20 mouse cellular contexts compared by ENCODE assay signal in the genomic region with DNA sequence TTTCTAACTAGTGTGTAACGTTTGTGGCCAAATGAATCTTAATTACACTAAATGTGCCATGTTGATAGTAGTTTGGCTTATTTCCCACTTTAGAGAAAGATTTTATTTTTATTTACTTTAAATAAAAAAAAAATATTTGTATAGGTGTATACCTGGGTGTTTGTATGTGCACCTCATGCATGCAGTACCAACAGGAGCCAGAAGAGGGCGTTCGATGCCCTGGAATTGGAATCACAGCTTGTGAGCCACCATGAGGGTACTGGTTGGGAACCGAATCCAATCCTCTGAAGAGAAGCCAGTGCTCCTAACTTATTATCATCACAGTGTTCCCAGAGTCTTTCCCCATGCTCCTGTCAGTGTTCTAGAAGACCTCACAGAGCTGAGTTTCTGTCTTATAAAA. TPM values are rescaled to one million over a fixed set of nuclear protein-coding genes. Genes with fewer than 3 reads are reported as not detected.
DNase-seq lines count a peak whose midpoint lies in the region; ATAC-seq and TF ChIP-seq lines count a peak whose summit lies in the region.
"Had no signal": no experiment of that assay in that cellular context is flagged by ENCODE, and none has a peak within 500 bp of the region (broad histone marks: within the 10 kb centered on the region; RNA-seq: fewer than 3 reads in every experiment).

No protein-coding gene starts in this region.

- H3K36me3 ChIP-seq in kidney, adult 2 months (ENCODE audit: control insufficient read depth, insufficient read depth, low read length), result no peaks in the 10 kb centered on the region
- H3K36me3 ChIP-seq in kidney, embryonic 16.5 days (ENCODE audit: insufficient read depth, low read length), result no peaks in the 10 kb centered on the region
- peaks cover 30% of the 10 kb centered on the region; the same call in 1 of the 2 replicates for H3K36me3 ChIP-seq in midbrain, postnatal 0 days (ENCODE audit: insufficient read depth, low read length)
- H3K36me3 ChIP-seq in midbrain, embryonic 16.5 days (ENCODE audit: control insufficient read depth, insufficient read depth, low read length), result peaks cover 25% of the 10 kb centered on the region
- H3K36me3 ChIP-seq: heart, embryonic 12.5 days had no signal

- DNase-seq in CD4-positive, CD25-positive, alpha-beta regulatory T cell, adult 2 months (ENCODE audit: low read depth, low spot score), result peak; percentile 1
- DNase-seq in kidney, adult 2 months, result no peak
- no peak for DNase-seq in midbrain, postnatal 0 days (ENCODE audit: low spot score)
- peak; percentile 30 for DNase-seq in testis, postnatal 14 days (ENCODE audit: low spot score)
- no peak for DNase-seq in thymus, postnatal 4 days
- DNase-seq: adrenal gland, postnatal 14 days; heart, postnatal 36 days; kidney, postnatal 25 days; left cerebral cortex, postnatal 4 days; lung, adult 18-20 months; thymus, postnatal 14 days had no signal

- ATAC-seq in CD4-positive, CD25-positive, alpha-beta regulatory T cell, adult 4 months, result no peak
- ATAC-seq in kidney, embryonic 16.5 days (ENCODE audit: low FRiP score, low TSS enrichment), result no peak
- no peak for ATAC-seq in midbrain, postnatal 0 days (ENCODE audit: low FRiP score)
- ATAC-seq in midbrain, embryonic 16.5 days, result no peak
- ATAC-seq: forebrain, embryonic 15.5 days; inflammation-experienced regulatory T-cells, adult 6 months; midbrain, embryonic 15.5 days had no signal

- H3K4me3 ChIP-seq in kidney, adult 2 months (ENCODE audit: insufficient read depth, low read depth, low read length), result no peak overlapping the region
- no peak overlapping the region for H3K4me3 ChIP-seq in kidney, embryonic 16.5 days (ENCODE audit: low read length)
- no peak overlapping the region for H3K4me3 ChIP-seq in midbrain, postnatal 0 days (ENCODE audit: low read depth, low read length)
- no peak overlapping the region for H3K4me3 ChIP-seq in midbrain, embryonic 16.5 days (ENCODE audit: low read depth, low read length)
- H3K4me3 ChIP-seq: forebrain, embryonic 15.5 days; heart, embryonic 12.5 days; midbrain, embryonic 15.5 days; neural tube, embryonic 12.5 days had no signal

- no peak overlapping the region for H3K27ac ChIP-seq in kidney, adult 2 months (ENCODE audit: insufficient read depth, low read depth, low read length)
- no peak overlapping the region for H3K27ac ChIP-seq in kidney, embryonic 16.5 days (ENCODE audit: low read length)
- no peak overlapping the region for H3K27ac ChIP-seq in midbrain, postnatal 0 days (ENCODE audit: low read depth, low read length)
- H3K27ac ChIP-seq in midbrain, embryonic 16.5 days (ENCODE audit: low read length), result no peak overlapping the region
- H3K27ac ChIP-seq: forebrain, embryonic 15.5 days; midbrain, embryonic 15.5 days; neural tube, embryonic 12.5 days had no signal

- H3K27me3 ChIP-seq in kidney, adult 2 months (replicated peaks; ENCODE audit: control insufficient read depth, insufficient read depth, low read length), result no peaks in the 10 kb centered on the region
- H3K27me3 ChIP-seq in kidney, embryonic 16.5 days (ENCODE audit: insufficient read depth, low read length), result no peaks in the 10 kb centered on the region
- no peaks in the 10 kb centered on the region for H3K27me3 ChIP-seq in midbrain, postnatal 0 days (ENCODE audit: insufficient read depth, low read length)
- no peaks in the 10 kb centered on the region for H3K27me3 ChIP-seq in midbrain, embryonic 16.5 days (ENCODE audit: control insufficient read depth, insufficient read depth, low read depth, low read length)
- H3K27me3 ChIP-seq: forebrain, embryonic 15.5 days; midbrain, embryonic 15.5 days; neural tube, embryonic 12.5 days had no signal

- H3K9me3 ChIP-seq in kidney, embryonic 16.5 days (ENCODE audit: low read length), result peaks cover 5% of the 10 kb centered on the region; the same call in 1 of the 2 replicates
- no peaks in the 10 kb centered on the region for H3K9me3 ChIP-seq in midbrain, postnatal 0 days (ENCODE audit: low read length)
- H3K9me3 ChIP-seq in midbrain, embryonic 16.5 days (replicated peaks; ENCODE audit: control insufficient read depth, low read length, poor library complexity, severe bottlenecking), result no peaks in the 10 kb centered on the region; the same call in 1 of the 2 replicates
- H3K9me3 ChIP-seq: forebrain, embryonic 15.5 days; midbrain, embryonic 15.5 days had no signal

- no peak for TF ChIP-seq POLR2A in kidney, adult 2 months (IDR thresholded peaks at IDR 0.05; ENCODE audit: low read depth, low read length)

- WGBS in kidney, adult 2 months, result 86% methylated on average over 4 of the region's 4 CpGs
- WGBS in kidney, embryonic 16.5 days, result 82% methylated on average over 4 of the region's 4 CpGs
- WGBS in midbrain, postnatal 0 days, result 90% methylated on average over 4 of the region's 4 CpGs
- WGBS in midbrain, embryonic 16.5 days, result 85% methylated on average over 4 of the region's 4 CpGs

- H3K4me1 ChIP-seq in kidney, adult 2 months (ENCODE audit: control insufficient read depth, insufficient read depth, low read length), result no peaks in the 10 kb centered on the region
- no peaks in the 10 kb centered on the region for H3K4me1 ChIP-seq in kidney, embryonic 16.5 days (ENCODE audit: insufficient read depth, low read length)
- no peaks in the 10 kb centered on the region for H3K4me1 ChIP-seq in midbrain, postnatal 0 days (ENCODE audit: insufficient read depth, low read length)
- H3K4me1 ChIP-seq in midbrain, embryonic 16.5 days (ENCODE audit: control insufficient read depth, insufficient read depth, low read length), result no peaks in the 10 kb centered on the region
- H3K4me1 ChIP-seq: forebrain, embryonic 15.5 days; heart, embryonic 12.5 days; neural tube, embryonic 12.5 days had no signal

- no peak overlapping the region for H3K9ac ChIP-seq in kidney, embryonic 16.5 days (replicated peaks; ENCODE audit: low read length)
- H3K9ac ChIP-seq in midbrain, postnatal 0 days (replicated peaks; ENCODE audit: low read length, poor library complexity, severe bottlenecking), result no peak overlapping the region
- H3K9ac ChIP-seq in midbrain, embryonic 16.5 days (ENCODE audit: low read depth, low read length), result no peak overlapping the region
- H3K9ac ChIP-seq: forebrain, embryonic 15.5 days; heart, embryonic 12.5 days; midbrain, embryonic 15.5 days; neural tube, embryonic 12.5 days had no signal

- 0 out of 2 replicates have a peak, but pooled peaks have one; percentile 7 for TF ChIP-seq CTCF in kidney, adult 2 months (conservative IDR thresholded peaks at IDR 0.05; ENCODE audit: insufficient read depth, insufficient read length, low read depth, low read length)
- peak; percentile 63 for TF ChIP-seq CTCF in midbrain, postnatal 0 days (IDR thresholded peaks at IDR 0.05)

- H3K4me2 ChIP-seq in kidney, embryonic 16.5 days (replicated peaks; ENCODE audit: low read depth, low read length), result no peak overlapping the region
- no peak overlapping the region for H3K4me2 ChIP-seq in midbrain, postnatal 0 days (ENCODE audit: low read depth, low read length, poor library complexity, severe bottlenecking)
- no peak overlapping the region for H3K4me2 ChIP-seq in midbrain, embryonic 16.5 days (ENCODE audit: low read length)
- H3K4me2 ChIP-seq: forebrain, embryonic 15.5 days; heart, embryonic 12.5 days; midbrain, embryonic 15.5 days; neural tube, embryonic 12.5 days had no signal

RNA-seq across cellular contexts. Expression of a gene that starts 42.2 kb away (rescaled TPM):
- not detected for polyA plus RNA-seq in CD4-positive, CD25-positive, alpha-beta regulatory T cell, adult 4 months (2017; shearing (Covaris generic))
- 5.6 and 6.1 TPM in 2 replicates for polyA plus RNA-seq in kidney, adult 2 months (2012; rRNA removed)
- polyA plus RNA-seq in kidney, embryonic 16.5 days (2015; fragmentation: Nextera tagmentation; extraction: Ambion mirVana), result 5.8 and 6.9 TPM in 2 replicates
- 202 and 207 TPM in 2 replicates for total RNA-seq in midbrain, postnatal 0 days (2014; rRNA removed)
- polyA plus RNA-seq in midbrain, postnatal 0 days (2015; fragmentation: Nextera tagmentation; extraction: Ambion mirVana), result 138 and 141 TPM in 2 replicates
- polyA plus RNA-seq in midbrain, embryonic 16.5 days (2015; fragmentation: Nextera tagmentation; extraction: Ambion mirVana), result 118 and 137 TPM in 2 replicates
- total RNA-seq: megakaryocyte, adult 5-6 weeks had no signal

Comparison
In these comparisons a context has a peak if more than half of its experiments do, and no peak if none do; other contexts are left out.
1. DNase-seq: peak in CD4-positive, CD25-positive, alpha-beta regulatory T cell, adult 2 months (single experiment) and testis, postnatal 14 days (single experiment); none in kidney, adult 2 months (single experiment), midbrain, postnatal 0 days (single experiment) and thymus, postnatal 4 days (single experiment).
2. RNA of a gene that starts 42.2 kb away (polyA plus RNA-seq): 138 to 141 TPM in midbrain, postnatal 0 days and 118 to 137 TPM in midbrain, embryonic 16.5 days; 5.8 to 6.9 TPM in kidney, embryonic 16.5 days, 5.6 to 6.1 TPM in kidney, adult 2 months and not detected in CD4-positive, CD25-positive, alpha-beta regulatory T cell, adult 4 months; every median in the first group is over 10 times any median in the second.